Mouse (Mus musculus) liver, adult (tissue): Measurements from ENCODE around the gene Atp6v1g1.

Source experiments
- GATA4 ChIP-seq: IDR thresholded peaks from 2 replicates; pipeline ENCODE4 v1.6.1; 2014; ENCODE audit warnings: mild to moderate bottlenecking, low read length; ENCODE audit not compliant: insufficient replicate concordance

Gene Atp6v1g1

DNA sequence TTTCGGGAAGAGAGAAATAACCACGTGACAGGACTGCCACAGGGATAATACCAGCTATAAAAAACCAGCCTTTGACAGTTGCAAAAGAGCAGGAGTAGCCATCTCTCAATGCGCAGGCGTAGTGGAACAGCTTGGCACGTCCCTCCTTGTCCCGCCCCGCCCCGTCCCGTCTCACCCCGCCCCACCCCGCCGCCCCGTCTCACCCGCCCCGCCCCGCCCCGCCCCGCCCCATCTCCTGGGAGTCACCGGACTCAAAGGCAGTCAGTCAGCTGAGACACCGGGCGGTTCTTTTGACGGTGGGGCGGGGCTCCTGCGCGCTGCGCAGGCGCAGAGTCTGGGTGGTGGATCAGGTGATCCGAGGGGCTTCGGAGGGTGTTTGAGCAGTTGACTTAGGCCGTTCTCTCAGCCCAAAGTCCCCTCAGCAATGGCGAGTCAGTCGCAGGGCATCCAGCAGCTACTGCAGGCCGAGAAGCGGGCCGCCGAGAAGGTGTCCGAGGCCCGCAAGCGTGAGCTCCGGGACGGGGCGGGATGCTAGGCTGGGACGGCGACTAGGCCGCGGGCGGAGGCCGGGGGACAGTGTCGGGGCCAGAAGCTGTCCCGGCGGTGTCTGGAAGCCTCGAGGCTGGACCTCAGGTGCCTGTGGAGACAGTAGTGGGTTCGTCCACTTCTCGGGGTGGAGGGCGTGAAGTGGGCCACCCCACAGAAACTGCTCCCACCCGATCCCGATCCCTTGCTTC is at the start of gene Atp6v1g1:
Atp6v1g1 (plus strand) TSS at position 279 of the 737 bp plus-strand sequence.
- no peak for TF ChIP-seq GATA4

DNA sequence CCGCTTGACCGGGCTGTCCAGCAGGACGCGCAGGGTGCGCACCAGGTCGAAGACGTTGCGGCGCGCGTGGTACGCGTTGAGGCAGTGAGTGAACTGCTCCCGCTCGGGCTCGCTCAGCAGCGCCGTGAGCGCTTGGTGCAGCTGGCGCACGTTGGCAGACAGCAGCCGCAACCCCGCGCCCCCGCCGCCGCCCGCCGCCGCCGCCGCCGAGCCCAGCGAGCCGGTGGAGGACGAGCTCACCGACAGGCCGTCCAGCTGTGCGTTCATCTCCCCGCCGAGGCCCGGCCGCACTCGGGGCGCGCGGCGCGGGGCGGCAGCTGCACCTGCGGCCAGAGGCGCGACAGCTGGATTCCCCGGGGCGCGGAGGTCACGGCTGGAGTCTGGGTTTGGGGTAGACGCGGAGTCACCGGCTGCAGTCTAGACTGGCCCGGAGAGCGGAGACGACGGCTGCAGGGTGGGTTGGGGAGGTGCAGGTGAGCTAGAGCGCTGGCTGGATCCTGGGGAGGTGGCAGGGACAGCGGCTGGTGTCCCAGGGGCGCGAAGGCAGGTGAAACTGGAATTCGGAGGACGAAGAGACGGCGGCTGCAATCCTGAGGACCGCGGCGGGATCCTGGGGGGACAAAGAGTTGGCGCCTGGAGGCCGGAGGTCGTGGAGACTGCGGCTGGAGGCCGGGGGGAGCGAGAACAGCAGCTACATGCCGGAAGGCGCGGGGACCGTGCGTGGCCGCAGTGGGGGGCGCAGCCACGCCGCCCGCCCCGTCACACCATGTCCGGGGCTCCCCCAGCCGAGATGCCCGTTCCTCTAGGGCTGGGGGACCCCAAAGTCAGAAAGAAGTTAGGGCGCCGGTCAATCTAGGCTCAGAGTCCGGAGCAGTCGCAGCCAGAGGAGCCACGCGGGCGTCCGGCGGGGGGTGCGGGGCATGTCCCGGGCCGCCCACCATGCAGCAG is 49.3 kb upstream of the Atp6v1g1 start:
- no peak for TF ChIP-seq GATA4

DNA sequence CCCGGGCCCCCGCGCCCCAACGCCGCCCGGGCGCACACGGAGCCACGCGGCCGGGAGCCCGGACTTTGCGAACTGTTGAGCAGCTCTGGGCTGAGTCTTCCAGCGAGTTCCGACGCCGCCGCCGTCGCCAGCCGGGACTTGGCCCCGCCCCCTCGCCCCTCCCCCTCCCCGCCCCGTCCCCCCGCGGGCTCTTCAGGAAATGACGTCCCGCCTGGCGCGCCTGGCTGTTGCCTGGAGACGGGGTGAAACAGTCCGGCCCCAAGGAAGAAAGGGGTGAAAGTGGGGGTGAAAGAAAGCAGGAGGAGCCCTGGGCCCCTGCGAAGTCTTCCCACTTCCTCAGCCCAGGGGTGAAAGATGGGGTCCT is 48.7 kb upstream of the Atp6v1g1 start, which contains the start of gene Whrn:
Whrn (minus strand) TSS at position 77 of the 364 bp plus-strand sequence.
- no peak for TF ChIP-seq GATA4

DNA sequence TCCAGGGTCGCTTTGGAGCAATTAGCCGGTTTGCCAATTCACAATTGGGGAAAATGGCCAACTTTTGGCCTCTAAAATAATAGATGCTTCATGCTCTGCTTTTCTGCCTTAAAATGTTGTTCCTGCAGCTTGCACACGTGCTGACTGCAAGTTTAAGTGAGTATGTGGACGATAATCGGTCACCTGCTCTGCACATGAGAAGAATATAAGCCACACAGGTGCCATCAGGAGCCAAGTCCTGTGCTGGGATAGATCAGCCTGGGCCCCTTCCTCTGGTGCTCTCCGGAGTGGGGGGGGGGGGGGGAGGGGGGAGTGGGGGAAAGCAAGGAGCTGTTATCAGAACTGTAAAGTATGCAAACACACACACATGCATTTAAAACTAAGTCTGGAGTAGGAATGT is 48.3 kb upstream of the Atp6v1g1 start:
- no peak for TF ChIP-seq GATA4

DNA sequence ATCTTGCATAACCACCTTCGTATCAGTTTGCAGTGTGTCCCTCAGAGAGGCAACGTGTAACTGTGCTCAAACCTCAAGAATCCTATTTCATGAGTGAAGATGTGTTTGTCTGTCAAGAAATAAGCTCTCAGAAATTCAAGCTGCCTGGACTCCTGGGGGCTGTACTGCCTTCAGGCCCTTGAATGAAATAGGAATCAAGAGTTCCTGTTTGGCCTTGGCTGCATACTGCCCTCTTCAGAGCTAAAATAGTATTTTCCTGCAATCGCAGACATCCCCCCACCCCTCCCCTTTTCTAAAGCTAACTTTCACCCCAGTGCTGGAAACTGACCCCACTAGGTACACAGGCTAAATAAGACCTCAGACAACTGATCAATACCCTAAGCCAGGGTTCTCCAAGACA is 46.2 kb upstream of the Atp6v1g1 start:
- no peak for TF ChIP-seq GATA4

DNA sequence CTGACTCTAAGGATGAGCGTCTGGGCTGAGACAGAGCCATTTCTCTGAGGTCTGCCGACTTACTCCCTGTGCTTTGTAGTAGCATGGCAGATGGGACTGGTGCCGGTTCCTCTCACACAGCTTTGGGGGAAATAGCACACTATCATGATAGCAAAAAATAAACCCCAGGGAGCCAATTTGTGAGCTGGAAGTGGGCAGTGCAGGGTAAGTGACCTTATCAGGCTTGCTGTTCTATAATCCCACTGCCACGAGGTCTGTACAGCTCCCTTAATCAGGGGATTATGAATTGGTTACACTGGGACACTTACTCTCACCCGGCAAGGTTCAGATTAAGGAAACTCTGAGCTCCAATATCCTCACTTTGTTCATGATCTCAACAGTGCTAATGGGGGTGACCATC is 43.5 kb upstream of the Atp6v1g1 start:
- TF ChIP-seq GATA4, result no peak

DNA sequence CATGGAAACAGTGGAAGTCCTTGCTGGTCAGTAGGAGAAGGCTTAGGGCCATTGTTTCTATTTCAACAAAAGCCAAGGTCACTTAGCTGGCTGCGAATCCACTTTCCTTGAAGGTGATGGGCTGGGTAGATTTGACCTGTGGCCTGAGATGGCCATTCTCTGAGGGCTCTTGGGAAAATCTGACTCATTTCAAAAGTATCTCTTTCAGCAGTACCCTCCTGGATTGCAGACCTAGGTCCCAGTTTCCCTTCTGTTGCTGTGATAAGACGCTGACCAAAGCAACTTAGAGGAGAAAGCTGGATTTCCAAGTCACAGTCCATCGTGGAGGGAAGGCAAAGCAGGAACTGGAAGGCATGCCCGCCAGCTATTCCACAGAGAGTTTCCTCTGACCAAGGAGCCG is 40.6 kb upstream of the Atp6v1g1 start:
- TF ChIP-seq GATA4, result no peak

DNA sequence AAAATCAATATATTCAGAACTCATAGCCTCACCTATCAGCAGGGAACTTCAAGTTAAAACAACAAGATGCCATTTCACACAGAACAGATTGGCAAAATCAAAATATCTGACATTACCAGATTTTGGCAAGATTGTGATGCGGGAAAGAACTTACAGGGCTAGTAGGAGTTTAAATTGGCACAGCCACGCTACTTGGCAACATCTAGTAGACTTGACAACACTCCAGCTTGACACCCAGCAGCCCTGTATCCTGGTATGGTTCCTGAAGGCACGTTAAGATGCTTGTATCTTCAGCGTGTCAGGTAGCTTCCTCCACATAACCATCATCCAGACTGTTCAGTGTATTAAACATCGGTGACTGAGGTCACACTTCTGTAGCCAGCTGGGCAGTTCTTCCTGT is 37.1 kb upstream of the Atp6v1g1 start:
- no peak for TF ChIP-seq GATA4

DNA sequence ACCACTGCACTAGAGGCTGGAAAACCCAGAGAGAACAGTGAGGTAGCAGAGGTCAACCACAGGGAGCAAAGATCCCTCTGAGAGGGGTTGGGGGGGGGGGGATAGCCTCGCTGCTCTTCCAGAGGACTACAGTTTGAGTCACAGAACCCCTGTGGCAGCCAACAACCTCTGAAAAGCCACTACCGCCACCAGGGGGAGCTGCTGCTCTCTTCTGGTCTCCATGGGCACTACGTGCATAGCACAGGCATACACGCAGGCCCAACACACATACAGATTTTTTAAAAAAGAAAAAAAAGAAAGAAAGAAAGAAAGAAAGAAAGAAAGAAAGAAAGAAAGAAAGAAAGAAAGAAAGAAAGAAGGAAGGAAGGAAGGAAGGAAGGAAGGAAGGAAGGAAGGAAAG is 36.3 kb upstream of the Atp6v1g1 start:
- TF ChIP-seq GATA4, result no peak

DNA sequence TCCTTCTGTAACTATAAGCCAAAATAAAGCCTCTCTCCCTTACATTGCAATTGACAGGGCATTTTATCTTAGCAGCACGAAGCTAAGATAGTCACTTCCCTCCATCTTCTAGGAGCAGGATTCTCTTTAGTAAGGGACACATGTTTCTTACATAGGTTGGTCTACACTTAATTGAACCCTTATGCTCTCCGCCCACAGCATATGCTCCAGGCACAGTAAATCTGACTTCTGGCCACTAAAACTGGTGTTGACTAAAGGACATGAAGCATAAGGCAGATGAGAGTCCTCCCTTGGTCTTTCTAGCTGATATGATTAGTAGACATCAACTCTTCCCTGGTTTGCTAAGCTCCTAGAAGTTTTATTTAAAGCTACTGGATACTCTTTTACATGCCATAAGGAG is 31.7 kb upstream of the Atp6v1g1 start:
- no peak for TF ChIP-seq GATA4

DNA sequence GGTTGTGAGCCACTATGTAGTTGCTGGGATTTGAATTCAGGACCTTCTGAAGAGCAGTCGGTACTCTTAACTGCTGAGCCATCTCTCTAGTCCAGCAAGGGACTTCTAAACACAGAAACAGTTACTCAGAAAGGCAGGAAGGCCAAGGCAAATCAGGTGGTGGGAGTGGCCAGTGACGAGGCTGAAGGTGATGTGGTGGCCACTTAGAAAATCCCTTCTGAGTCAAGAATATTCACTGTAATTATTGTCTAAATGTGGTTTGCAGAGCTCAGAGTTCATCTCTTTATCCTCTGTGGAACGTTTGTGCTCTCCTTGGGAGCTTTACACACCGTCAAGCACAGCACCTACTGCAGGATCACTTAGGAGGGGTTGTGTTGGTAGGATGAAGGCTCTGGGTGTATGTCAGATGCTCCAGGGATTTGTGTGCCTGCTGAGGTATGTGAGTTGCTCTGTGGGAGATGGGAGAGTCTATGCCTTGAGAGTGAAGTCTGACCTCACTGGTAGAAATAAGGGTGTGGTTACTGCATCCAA is 30.1 kb upstream of the Atp6v1g1 start:
- no peak for TF ChIP-seq GATA4

DNA sequence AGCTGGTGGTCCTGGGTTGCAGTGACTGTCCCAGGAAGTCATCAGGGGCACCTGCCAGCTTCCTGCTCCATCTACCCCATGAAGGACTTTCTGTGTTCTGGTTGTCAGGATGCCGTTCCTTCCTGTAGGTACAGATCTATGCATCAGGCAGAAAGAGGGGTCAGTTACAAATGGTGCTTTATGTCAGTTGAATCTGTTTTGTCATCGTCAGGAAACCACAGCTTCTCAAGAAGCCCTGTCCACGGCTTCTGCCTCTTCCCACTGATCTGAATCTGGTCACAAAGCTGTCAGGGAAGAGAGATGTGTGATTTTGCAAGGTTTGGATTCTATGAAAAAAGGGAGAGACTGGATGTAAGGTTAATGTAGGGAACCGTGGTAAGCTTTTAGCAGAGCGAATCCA is 29.6 kb upstream of the Atp6v1g1 start:
- TF ChIP-seq GATA4, result no peak

DNA sequence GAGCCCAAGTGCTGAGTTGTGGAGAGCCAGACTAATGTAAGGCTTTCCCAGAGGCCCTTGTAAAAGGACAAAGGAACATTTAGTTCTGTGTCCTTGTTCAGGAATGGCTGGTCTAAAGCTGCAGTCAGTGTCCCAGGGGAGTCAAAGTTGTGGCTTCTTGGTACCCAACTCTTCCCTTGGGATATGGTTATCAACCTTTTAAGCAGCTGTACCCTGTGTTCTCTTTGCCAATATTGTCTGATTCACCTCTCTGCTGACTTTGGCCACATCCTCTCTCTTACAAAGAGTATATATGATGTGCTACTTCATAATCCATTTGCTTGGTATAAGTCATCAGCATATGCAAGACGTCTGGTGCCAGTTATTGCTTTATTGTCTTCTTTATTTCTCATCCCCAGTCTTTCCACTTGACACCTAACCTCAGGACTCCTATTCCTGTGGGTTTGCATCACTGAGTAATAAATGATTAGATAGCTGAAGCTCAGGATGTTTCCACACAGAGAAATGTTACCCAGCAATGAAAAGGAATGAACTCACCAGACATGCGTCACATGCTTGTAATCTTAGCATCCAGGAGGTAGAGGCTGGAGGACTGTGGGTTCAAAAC is 22.7 kb upstream of the Atp6v1g1 start:
- no peak for TF ChIP-seq GATA4

DNA sequence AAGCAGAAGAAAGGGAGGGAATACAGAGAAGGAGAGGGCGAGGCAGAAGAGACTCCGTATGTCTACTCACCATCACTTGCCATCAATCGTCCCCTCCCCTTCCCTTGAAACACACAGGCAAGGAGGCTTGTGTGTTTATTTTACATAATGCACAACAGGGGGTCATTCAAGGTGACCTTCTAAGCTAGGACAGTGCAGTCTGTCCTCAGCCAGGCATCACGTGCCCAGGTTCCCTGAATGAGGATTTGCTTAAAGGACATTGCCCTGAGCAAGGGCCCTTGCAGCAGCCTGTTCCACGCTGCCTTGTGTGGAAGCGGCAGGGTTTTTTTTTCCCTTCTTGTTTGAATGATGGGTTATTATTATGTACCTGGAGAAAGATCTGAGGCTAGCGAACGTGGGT is 19.1 kb upstream of the Atp6v1g1 start:
- no peak for TF ChIP-seq GATA4

DNA sequence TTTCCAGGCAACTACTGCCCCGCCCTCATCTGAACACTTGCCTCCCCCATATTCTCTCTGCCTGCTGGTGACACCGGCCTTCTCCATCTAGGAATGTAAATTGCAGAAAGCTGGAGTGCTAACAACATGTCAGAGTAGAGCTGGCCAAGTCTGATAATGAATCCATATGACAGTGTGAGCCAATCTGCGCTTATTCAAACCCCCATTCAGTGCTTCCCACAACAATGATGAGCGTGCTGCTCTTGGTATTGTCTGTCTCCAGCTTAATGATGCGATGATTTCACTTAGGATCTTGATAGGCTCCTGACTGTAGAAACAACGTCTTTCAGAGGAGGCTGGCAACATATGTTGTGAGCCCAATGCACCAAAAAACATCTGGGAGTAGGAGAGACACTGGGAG is 15.6 kb upstream of the Atp6v1g1 start:
- TF ChIP-seq GATA4, result no peak
